Mouse (Mus musculus) urinary bladder, postnatal 4 days (tissue): ENCODE measurements around the gene Mrpl4.
"Not testable (repeated sequence)": the region's sequence is repeated elsewhere in the genome, so short reads cannot be mapped to it uniquely, and the experiment has no call there.

Experiments used
- DNase-seq, 2 experiments: peaks; one replicate each; pipeline ENCODE4 v3.0.0; 2021 to 2022; ENCODE audit warnings: low spot score in 2 of 2

Gene Mrpl4

DNA sequence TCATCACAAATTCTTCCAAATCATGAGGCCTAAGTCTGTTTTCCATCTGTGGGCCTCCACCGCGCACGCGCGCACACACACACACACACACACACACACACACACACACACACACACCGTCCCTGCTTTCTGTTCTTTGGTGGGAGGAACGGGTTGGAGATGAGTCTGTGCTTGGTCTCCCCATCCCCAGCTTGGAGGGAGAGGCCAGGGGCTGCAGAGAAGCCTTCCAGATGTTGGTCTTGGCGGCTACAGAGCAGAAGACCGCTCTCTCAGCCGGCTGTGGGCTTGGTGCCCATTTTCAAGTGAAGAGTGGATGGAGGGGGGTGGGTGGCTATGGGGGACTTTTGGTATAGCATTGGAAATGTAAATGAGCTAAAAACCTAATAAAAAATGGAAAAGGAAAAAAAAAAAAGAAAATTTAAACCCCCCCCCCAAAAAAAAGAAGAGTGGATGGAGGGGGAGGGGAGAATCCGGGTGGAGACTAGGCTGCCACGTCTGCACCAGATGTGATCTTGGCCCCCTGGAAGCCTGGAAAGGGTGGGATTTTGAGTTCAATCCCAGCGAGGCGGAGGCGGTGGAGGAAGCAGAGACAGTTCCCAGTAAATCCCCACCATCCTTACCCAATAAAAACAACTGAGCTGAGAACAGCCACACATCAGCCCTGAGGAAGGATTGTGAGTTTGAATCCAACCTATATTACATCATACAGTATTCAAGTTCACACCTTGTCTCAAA lies 15.4 kb upstream of the Mrpl4 start:
- DNase-seq, result peak; percentile 81

DNA sequence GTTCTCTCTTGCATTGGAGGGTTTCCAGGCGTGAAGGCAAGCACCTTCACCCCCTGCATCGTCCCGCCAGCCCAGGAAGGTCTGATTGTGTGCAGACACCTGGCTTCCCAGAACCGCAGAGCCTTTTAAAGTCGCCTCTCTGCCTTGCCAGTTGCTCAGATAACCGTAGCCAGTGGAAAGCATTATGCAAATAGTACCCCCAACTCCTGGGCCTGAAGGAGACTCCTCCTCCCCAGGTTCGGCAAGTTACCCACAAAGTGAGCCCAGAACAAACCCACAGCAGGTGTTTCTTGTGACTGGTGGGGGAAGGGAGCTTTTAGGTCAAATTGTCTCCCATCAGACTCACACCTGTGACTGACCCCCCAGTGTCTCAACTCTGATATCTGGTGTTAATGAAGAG lies 14.6 kb upstream of the Mrpl4 start:
- DNase-seq, result no peak

DNA sequence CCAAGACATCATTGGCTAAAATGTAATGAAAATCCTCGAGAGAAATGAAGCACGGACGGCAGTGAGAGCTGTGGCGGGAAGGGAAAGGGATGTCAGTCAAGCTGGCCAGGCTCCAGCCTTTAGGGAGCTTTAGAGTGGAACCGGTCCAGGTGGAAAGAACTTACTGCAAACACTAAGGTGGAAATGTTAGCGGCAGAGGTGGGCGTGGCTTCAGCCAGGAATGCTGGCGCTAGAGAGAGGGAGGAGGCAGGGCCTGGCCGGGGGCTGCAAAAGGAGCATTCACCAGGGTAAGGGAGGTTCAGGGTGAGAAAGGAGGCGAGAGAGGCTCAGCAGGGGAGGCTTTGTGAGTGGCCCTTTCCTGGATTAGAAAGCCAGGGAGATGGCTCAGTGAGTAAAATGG lies 11.7 kb upstream of the Mrpl4 start:
- DNase-seq, result peak in 1 of 2 experiments; percentile 64

GRCm38 (mm10) chr9:20991587-20991986 lies 11.0 kb upstream of the Mrpl4 start:
- DNase-seq, result no peak

DNA sequence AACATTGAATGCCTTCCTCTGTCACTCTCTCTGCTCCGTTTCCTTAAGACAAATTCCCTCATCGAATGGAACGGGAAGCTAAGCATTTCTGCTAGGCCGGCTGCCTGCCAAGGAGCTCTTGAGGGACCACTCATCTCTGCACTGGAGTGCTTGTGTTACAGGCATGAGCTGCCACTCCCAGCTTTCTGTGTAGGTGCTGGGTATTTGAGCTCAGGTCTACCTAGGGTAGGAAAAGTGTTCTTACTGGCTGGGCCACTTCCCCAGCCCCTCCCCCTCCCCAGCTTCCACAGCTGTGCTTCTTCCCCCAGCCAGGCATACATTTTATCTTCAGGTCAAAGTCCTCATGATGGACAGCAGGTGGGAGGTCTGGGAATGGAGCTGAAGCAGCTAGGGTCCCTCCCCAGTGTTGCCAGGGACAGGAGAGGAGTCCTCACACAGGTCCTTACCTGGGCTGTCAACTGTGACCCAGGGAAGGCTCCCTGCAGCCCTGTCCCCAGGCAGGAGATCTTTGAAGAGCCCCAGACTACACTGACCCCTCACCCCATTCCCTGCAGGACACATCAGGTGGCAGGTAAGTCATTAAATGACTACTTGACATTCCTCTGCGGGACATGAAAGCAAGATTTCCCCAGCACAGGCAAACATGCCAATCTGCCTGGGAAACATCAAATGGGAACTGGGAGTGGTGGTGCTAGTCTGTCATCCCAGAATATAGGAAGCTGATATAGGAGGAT lies 9.2 kb upstream of the Mrpl4 start:
- DNase-seq, result no peak

DNA sequence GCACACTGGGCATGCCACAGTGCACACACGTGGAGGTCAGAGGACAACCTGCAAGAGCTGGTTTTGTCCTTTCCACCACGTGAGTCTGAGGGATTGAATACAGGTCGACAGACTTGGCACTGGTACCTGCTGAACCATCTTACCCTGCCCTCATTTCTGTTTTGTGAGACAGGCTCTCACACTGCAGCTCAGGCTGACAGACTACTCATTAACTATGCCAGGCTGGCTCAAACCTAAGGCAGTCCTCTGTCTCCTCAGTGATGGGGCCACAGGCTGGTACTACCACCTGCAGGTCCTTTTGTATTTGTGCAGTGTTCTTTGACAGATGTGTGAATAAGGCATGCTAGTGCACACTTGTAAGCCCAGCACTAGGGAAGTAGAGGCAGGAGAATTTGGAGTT lies 7.5 kb upstream of the Mrpl4 start:
- DNase-seq, result no peak

DNA sequence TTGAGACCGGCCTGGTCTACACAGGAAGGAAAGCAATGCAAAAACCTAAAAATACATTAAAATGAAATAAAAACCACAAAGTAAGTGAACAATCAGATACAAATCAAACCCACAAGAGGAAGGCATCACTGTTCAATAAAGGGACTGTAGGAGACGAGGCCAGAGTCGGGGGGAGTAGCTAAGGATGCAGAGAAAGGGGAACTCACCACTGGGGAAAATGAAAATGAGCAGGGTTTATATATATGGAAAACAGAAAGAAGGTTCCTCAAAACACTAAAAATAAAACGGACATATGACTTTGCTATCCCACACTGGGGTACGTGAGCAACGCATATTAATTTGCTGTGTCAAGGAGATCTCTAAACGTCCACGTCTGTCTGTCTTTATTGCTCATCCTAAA lies 5.5 kb upstream of the Mrpl4 start:
- no peak for DNase-seq

GRCm38 (mm10) chr9:20998337-20998736 lies 4.2 kb upstream of the Mrpl4 start:
- not testable (repeated sequence) for DNase-seq

- no peak for DNase-seq
Measured at GRCm38 (mm10) chr9:21000811-21001210, 1.7 kb upstream of the Mrpl4 start.

- DNase-seq, result no peak
Measured at GRCm38 (mm10) chr9:21001651-21002200, 812 bp upstream of the Mrpl4 start.

- DNase-seq, result no peak
Measured at GRCm38 (mm10) chr9:21002270-21002626, 290 bp upstream of the Mrpl4 start.

GRCm38 (mm10) chr9:21007313-21007952 lies 4.9 kb downstream of the Mrpl4 start:
- no peak for DNase-seq

DNA sequence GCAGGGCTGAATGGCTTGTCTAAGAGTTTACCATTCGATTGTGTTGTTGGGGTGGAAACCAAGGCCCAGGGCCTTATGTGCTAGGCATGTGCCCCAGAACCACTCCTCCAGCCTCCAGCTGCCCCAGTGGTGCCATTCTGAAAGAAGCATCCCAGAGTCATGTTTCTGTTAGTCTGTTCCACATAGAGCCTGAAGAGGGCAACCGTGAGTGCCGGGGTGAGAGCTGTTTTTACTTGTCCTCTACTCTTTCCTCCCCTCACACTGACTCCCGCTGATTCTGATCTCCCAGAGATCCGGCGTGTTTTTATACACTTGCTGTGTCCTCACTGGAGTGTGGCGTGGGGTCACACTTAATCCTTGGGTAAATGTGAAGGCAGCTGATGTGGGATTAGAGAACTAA lies 5.5 kb downstream of the Mrpl4 start:
- DNase-seq, result no peak

DNA sequence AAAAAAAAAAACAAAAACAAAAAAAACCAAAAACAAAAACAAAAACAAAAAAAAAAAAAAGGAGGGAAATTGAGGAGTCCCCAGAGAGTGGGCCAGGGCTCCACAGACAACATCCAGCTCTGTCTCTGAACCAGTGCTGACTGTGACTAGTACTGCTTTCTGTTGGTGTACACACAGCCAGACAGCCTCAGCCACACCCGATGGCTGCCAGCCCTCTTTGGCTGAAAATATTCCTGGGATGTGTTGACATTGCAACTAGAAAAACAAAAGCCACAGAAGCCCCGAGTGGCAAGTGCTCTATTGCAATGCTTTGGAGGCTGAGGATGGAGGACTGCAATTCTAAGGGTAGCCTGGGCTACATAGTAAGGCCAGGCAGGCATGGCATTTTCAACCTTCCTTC lies 7.8 kb downstream of the Mrpl4 start:
- no peak for DNase-seq

DNA sequence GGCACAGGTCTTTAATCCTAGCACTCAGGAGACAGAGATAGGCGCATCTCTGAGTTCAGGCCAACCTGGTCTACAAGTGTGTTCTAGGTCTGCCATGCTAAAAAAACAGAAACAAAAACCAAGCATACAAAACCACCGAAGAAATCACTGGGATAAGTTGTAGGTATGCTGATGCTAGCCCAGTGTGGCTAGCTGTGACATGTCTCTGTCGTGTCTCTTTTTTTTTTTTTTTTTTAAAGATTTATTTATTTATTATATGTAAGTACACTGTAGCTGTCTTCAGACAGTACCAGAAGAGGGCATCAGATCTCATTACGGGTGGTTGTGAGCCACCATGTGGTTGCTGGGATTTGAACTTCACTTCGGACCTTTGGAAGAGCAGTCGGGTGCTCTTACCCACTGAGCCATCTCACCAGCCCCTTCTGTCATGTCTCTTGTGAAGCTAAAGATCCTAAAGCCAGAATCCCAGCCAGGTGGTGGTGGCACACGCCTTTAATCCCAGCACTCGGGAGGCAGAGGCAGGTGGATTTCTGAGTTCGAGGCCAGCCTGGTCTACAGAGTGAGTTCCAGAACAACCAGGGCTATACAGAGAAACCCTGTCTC lies 8.5 kb downstream of the Mrpl4 start:
- not testable (repeated sequence) for DNase-seq

DNA sequence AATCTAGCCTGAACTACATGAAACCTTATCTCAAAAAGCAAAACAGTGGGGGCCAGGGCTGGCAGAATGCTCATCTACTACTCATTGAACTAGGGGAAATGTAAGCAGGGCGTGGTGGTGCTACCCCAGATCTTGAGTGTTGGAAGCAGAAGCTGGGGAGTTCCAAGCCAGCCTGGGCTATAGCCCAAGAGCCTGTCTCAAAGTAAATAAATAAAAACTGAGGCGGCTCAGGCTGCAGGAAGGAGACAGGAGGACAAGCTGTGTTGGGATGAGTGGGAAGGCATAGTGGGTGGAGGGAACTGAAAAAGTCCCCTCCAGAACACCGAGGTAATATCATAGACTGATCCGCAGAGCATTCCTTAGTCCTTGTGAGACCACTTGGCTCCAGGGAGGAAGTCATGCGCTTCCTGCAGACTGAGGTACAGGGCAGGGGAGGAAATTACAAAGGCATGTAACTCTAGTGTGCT lies 9.3 kb downstream of the Mrpl4 start:
- peak in 1 of 2 experiments; percentile 49 for DNase-seq

DNA sequence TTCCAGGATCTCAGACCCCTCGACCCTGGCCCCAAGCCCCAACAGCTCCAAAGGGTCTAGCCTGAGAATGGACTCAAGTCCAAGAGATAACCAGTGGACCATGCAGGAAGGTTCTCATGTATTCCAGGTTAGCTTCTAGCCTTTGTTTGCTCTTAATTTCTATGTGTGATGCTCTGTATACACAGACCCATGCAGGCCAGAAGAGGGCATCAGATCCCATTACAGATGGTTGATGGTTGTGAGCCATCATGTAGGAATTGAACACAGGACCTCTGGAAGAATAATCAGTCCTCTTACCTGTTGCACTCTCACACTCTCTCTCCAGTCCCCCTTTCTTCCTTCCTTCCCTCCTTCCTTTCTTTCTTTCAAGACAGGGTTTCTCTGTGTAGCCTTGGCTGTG lies 9.8 kb downstream of the Mrpl4 start:
- DNase-seq, result no peak

- peak; percentile 62 to 77 for DNase-seq
Measured at GRCm38 (mm10) chr9:21014691-21015570, 12.4 kb downstream of the Mrpl4 start.

- peak; percentile 75 to 80 for DNase-seq
Measured at GRCm38 (mm10) chr9:21015571-21016130, 13.1 kb downstream of the Mrpl4 start, which contains the start of gene Icam1. Icam1 (plus strand) TSS chr9:21015985.

GRCm38 (mm10) chr9:21016331-21017176 lies 14.0 kb downstream of the Mrpl4 start:
- DNase-seq, result no peak
